Mouse (Mus musculus) kidney, adult 2 months (tissue): ENCODE measurements around the gene Mlph. TPM values are rescaled to one million over a fixed set of nuclear protein-coding genes. Genes with fewer than 3 reads are reported as not detected.

Source experiments
- DNase-seq: peaks from one replicate; pipeline ENCODE4 v3.0.0; 2021
- H3K27ac ChIP-seq: fragments of 200-500 bp; 2 replicates; pipeline ENCODE4 v1.5.1; 2012; ENCODE audit warnings: low read depth, low read length, control low read depth, inconsistent platforms; ENCODE audit not compliant: insufficient read depth
- H3K27me3 ChIP-seq: fragments of 200-500 bp; replicated peaks from 2 replicates; pipeline ENCODE4 v1.6.1; 2012; ENCODE audit warnings: mild to moderate bottlenecking, moderate library complexity, low read length, inconsistent platforms; ENCODE audit not compliant: control insufficient read depth, insufficient read depth
- H3K36me3 ChIP-seq: fragments of 200-500 bp; 2 replicates; pipeline ENCODE4 v1.6.1; 2012; ENCODE audit warnings: mild to moderate bottlenecking, moderate library complexity, low read length, inconsistent platforms; ENCODE audit not compliant: control insufficient read depth, insufficient read depth
- H3K4me1 ChIP-seq: fragments of 200-500 bp; 2 replicates; pipeline ENCODE4 v1.6.1; 2011; ENCODE audit warnings: low read length; ENCODE audit not compliant: control insufficient read depth, insufficient read depth
- H3K4me3 ChIP-seq: fragments of 200-500 bp; 2 replicates; pipeline ENCODE4 v1.5.1; 2011; ENCODE audit warnings: mild to moderate bottlenecking, low read depth, low read length, control low read depth; ENCODE audit not compliant: insufficient read depth
- CTCF ChIP-seq: fragments of 200-500 bp; conservative IDR thresholded peaks from 2 replicates; pipeline ENCODE4 v1.5.1; 2011; ENCODE audit warnings: low read depth, mild to moderate bottlenecking, control low read depth, low read length, moderate library complexity, mixed read lengths; ENCODE audit not compliant: insufficient read depth, insufficient read length
- POLR2A ChIP-seq: fragments of 200-500 bp; IDR thresholded peaks from one replicate; pipeline ENCODE4 v1.6.1; 2011; ENCODE audit warnings: low read depth, low read length, control low read depth
- WGBS: fragments of 180-500 bp; shearing (Covaris S2); methylation state at CpG from one replicate; pipeline ENCODE4 v1.1.7; 2018; 5-methylcytosine and 5-hydroxymethylcytosine counted together
- polyA plus RNA-seq: library from polyadenylated mRNA; depleted of rRNA; stranded (reverse); fragments of >200 nt; gene quantifications from 2 replicates; pipeline ENCODE4 v1.2.3, GENCODE M21; 2012

Gene Mlph
- polyA plus RNA-seq, 1 experiment: 5.7 TPM

DNA sequence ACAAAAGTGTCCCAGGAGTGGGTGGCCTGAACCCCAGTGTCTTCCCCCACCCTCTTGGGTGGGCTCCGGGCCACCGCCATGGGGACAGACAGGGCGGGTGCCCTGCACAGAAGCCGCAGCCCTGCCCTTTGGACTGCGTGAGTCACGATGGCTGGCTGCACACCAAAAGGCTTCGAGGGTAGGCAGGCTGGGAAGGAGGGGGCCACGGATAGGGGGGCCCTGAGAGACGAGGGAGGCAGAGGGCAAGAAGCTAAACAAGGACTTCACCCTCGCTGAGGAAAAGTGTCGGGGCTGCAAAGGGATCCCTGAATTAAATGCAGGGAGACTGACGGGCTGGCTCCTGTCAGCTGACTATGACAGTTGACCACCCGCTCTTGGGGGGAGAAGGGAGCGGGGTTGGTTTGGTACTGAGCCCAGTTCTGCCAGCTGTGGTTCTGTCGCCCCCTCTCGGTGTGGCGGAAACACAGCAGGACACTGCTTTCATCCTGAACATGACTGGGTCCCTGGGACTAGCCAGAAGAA is 5.2 kb upstream of the Mlph start:
- H3K4me3 ChIP-seq: peak overlapping the region; percentile 19
- no peaks in the 10 kb centered on the region for H3K36me3 ChIP-seq
- WGBS: 14% methylated on average over 17 of the region's 17 CpGs
- no peak overlapping the region for H3K27ac ChIP-seq
- H3K27me3 ChIP-seq: no peaks in the 10 kb centered on the region
- peak; percentile 45; the same call in 1 of the 2 replicates for TF ChIP-seq CTCF
- no peak for TF ChIP-seq POLR2A
- peak; percentile 84 for DNase-seq
- peaks cover 9% of the 10 kb centered on the region for H3K4me1 ChIP-seq

- Histone ChIP-seq H3K4me3 (no peak overlapping the region), H3K4me1 (peaks cover 16% of the 10 kb centered on the region), H3K27ac (no peak overlapping the region), H3K36me3 (no peaks in the 10 kb centered on the region), H3K27me3 (no peaks in the 10 kb centered on the region)
- no peak for TF ChIP-seq POLR2A
- no peak for TF ChIP-seq CTCF
- WGBS: 68% methylated on average over 6 of the region's 6 CpGs
- DNase-seq: no peak
These were observed 1.7 kb upstream of the Mlph start for GRCm38 (mm10) chr1:90913231-90913630.

DNA sequence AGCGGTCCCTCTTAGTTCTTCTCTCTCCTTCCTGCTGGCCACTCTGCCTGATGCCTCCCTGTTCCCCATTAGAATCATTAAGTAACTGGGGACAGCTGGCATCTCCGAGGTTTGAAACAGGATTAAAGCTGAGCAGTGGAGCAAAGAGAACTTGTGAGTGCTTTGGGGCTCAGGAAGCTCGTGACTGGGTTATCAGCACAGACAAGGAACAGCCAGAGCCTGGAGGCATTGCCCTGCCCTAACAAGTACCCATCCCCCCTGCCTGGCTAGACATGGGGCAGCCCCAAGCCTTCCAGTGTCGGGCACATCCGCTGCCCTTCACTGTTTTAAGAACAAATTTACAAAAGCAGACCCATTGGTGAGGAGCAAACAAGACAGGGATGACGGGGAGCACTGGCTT is 2.6 kb downstream of the Mlph start:
- no peak for TF ChIP-seq CTCF
- TF ChIP-seq POLR2A: no peak
- Histone ChIP-seq H3K4me3 (no peak overlapping the region), H3K27me3 (no peaks in the 10 kb centered on the region), H3K27ac (no peak overlapping the region), H3K4me1 (peaks cover 8% of the 10 kb centered on the region), H3K36me3 (no peaks in the 10 kb centered on the region)
- 63% methylated on average over 6 of the region's 6 CpGs for WGBS
- no peak for DNase-seq

DNA sequence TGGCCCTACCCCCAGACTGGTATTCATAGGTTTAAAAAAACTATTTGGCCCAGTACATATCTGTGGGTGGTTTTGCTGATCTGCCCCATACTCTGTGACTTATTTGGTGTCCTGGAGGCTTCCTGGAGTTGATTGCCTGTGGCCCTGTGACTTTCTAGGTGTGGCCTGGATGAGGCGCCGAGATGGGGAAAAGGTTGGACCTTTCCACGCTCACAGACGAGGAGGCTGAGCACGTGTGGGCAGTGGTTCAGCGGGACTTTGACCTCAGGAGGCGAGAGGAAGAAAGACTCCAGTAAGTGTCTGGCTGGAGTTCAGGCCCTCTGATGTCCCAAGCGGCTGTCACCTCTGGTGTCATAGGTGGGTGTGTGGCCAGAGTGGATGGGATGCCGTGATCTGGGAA is 6.8 kb downstream of the Mlph start:
- no peak overlapping the region for H3K27ac ChIP-seq
- TF ChIP-seq CTCF: no peak
- TF ChIP-seq POLR2A: no peak
- no peaks in the 10 kb centered on the region for H3K4me1 ChIP-seq
- H3K4me3 ChIP-seq: no peak overlapping the region
- no peaks in the 10 kb centered on the region for H3K27me3 ChIP-seq
- H3K36me3 ChIP-seq: no peaks in the 10 kb centered on the region
- 62% methylated on average over 9 of the region's 9 CpGs for WGBS
- DNase-seq: peak; percentile 74

GRCm38 (mm10) chr1:90926030-90926429 is 11.1 kb downstream of the Mlph start:
- WGBS: 65% methylated on average over 4 of the region's 4 CpGs
- TF ChIP-seq POLR2A (no peak), CTCF (no peak)

DNA sequence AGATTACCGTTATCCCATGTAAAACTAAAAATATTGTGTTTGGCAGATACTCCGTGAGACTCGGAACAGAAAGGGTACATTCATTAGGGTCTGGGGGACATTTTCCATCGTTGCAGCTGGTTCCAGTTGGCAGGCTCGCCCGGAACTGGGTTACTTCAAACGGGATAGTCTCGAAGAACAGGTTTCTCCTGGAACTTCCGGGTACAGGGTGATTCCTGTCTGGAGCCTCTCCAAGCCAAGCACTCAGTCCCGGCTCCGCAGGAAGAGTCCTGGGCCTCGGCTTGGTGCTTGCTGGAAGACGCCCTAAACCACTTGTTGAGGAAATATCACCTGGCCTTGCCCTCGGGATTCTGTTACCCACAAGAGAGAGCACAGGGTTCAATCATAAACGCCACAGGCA is 12.4 kb downstream of the Mlph start:
- WGBS: 35% methylated on average over 15 of the region's 15 CpGs
- H3K4me1 ChIP-seq: no peaks in the 10 kb centered on the region

More at GRCm38 (mm10) chr1:90926030-90926429, 11.1 kb downstream of the Mlph start:
- no peak for DNase-seq
- Histone ChIP-seq H3K4me3 (no peak overlapping the region), H3K36me3 (no peaks in the 10 kb centered on the region), H3K27me3 (no peaks in the 10 kb centered on the region), H3K27ac (no peak overlapping the region), H3K4me1 (no peaks in the 10 kb centered on the region)

DNA sequence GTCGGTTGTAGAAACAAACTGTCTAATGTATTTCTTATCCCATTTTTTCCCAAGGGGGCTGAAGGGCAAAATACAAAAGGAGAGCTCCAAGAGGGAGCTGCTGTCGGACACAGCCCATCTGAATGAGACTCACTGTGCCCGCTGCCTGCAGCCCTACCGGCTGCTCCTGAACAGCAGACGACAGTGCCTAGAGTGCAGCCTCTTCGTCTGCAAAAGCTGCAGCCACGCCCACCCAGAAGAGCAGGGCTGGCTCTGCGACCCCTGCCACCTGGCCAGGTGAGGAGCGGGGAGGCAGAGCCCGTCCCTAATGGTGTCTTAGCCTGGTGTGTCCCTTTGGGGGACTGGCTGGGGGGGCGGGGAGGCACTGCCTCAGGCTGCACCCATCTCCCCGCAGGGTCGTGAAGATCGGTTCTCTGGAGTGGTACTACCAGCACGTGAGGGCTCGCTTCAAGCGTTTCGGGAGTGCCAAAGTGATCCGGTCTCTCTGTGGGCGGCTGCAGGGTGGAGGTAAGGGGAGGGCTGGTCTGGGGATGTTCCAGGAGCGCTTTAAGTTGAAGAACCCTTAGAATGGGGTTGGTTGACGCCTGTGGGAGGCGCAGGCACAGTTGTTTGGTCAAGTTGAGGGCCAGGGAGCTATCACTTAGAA is 13.2 kb downstream of the Mlph start:
- WGBS: 17% methylated on average over 23 of the region's 23 CpGs

More for the DNA sequence above, 12.4 kb downstream of the Mlph start:
- peak; percentile 58 for DNase-seq
- Histone ChIP-seq H3K36me3 (no peaks in the 10 kb centered on the region), H3K27ac (no peak overlapping the region; the same call in 1 of the 2 replicates), H3K27me3 (no peaks in the 10 kb centered on the region), H3K4me3 (no peak overlapping the region)
- no peak for TF ChIP-seq CTCF
- TF ChIP-seq POLR2A: no peak

GRCm38 (mm10) chr1:90928575-90928934 is 13.7 kb downstream of the Mlph start:
- no peaks in the 10 kb centered on the region for H3K27me3 ChIP-seq
- no peaks in the 10 kb centered on the region for H3K36me3 ChIP-seq
- DNase-seq: peak; percentile 93
- 9% methylated on average over 6 of the region's 6 CpGs for WGBS
- no peaks in the 10 kb centered on the region for H3K4me1 ChIP-seq
- no peak overlapping the region for H3K4me3 ChIP-seq
- TF ChIP-seq CTCF: peak; percentile 73
- TF ChIP-seq POLR2A: no peak
- no peak overlapping the region for H3K27ac ChIP-seq

More for the DNA sequence above, 13.2 kb downstream of the Mlph start:
- Histone ChIP-seq H3K4me1 (no peaks in the 10 kb centered on the region), H3K36me3 (no peaks in the 10 kb centered on the region), H3K27ac (no peak overlapping the region), H3K27me3 (no peaks in the 10 kb centered on the region), H3K4me3 (no peak overlapping the region)
- no peak for DNase-seq
- TF ChIP-seq CTCF (no peak), POLR2A (no peak)
